Mouse (Mus musculus): ENCODE results near the gene Ghr. TPM values are rescaled to one million over a fixed set of nuclear protein-coding genes. Genes with fewer than 3 reads are reported as not detected.

Gene Ghr
- polyA plus RNA-seq, 1 experiment = 21.3 TPM

DNA sequence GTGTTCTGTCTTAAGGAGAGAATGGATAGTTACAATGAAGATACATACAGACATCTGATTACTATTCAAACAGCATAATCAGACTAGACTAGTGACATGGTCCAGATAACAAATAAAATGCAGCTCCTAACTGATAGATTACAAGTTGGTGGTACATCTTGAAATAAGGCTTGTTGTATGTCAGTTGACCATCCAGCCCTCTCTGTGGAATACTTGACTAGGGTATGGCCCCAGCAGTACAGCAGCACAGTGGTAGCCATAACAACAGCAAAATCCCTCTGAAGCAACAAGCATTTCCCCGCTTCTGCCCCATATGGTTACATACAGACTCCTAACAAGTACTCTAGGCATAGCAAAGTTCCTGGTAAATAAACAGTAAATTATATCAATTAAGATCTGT lies 301.6 kb downstream of the Ghr start:
- Histone ChIP-seq H3K27me3 (ENCODE audit: control insufficient read depth, insufficient read depth, insufficient read length) (no peaks in the 10 kb centered on the region), H3ac (ENCODE audit: control insufficient read depth, insufficient read length) (no peak overlapping the region), H3K36me3 (ENCODE audit: control insufficient read depth, insufficient read depth) (no peaks in the 10 kb centered on the region), H3K4me2 (ENCODE audit: low read depth) (no peak overlapping the region), H3K4me3 (no peak overlapping the region), H3K79me2 (ENCODE audit: control insufficient read depth, insufficient read depth) (no peaks in the 10 kb centered on the region)
- no peak for TF ChIP-seq POLR2AphosphoS2 (IDR thresholded peaks at IDR 0.05; ENCODE audit: insufficient read length, low read depth)
- TF ChIP-seq TCF3 (IDR thresholded peaks at IDR 0.05; ENCODE audit: insufficient read length, low read depth) = no peak
- no peak for TF ChIP-seq USF1 (IDR thresholded peaks at IDR 0.05; ENCODE audit: low read depth)
- TF ChIP-seq MAX (IDR thresholded peaks at IDR 0.05; ENCODE audit: low read depth) = no peak
- TF ChIP-seq TCF12 (IDR thresholded peaks at IDR 0.05; ENCODE audit: insufficient read depth, poor library complexity, severe bottlenecking) = no peak

DNA sequence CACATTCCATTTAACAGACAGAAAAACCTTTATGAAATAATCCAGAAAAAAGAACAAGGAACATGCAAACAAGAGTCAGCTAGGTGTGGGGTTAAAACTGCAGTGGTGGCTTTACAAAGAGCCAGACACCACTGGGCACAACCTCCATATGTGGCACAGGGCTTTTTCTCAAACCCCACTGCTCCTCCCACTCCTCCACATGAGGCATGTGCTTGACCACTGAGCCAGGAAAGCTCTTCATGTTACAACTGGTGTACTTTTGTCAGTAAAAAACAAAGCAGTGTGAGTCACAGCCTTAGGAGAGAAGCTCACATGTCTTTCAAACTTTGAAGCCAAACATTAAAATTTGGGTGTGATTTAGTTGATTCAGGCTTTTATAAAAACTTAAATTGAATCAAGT lies 302.1 kb downstream of the Ghr start:
- H3K4me2 ChIP-seq (ENCODE audit: low read depth) = no peak overlapping the region
- H3K4me3 ChIP-seq = no peak overlapping the region
- TF ChIP-seq POLR2A (IDR thresholded peaks at IDR 0.05; ENCODE audit: insufficient read length, low read depth) (no peak), MYOD1 (IDR thresholded peaks at IDR 0.05; ENCODE audit: control insufficient read depth in 1 of 3, insufficient read length in 2 of 3, low read depth in 2 of 3) (no peak), CEBPB (IDR thresholded peaks at IDR 0.05; ENCODE audit: insufficient read depth, poor library complexity, severe bottlenecking) (no peak), SRF (IDR thresholded peaks at IDR 0.05; ENCODE audit: control insufficient read depth, insufficient read length, low read depth) (no peak), E2F4 (IDR thresholded peaks at IDR 0.05; ENCODE audit: insufficient read depth) (no peak), POLR2AphosphoS2 (IDR thresholded peaks at IDR 0.05; ENCODE audit: insufficient read length, low read depth) (no peak), MAX (IDR thresholded peaks at IDR 0.05; ENCODE audit: low read depth) (no peak), USF1 (IDR thresholded peaks at IDR 0.05; ENCODE audit: low read depth) (no peak), MYOG (IDR thresholded peaks at IDR 0.05; ENCODE audit: control insufficient read depth in 1 of 3, insufficient read depth in 1 of 3, insufficient read length in 2 of 3, low read depth in 2 of 3) (no peak), TCF12 (IDR thresholded peaks at IDR 0.05; ENCODE audit: insufficient read depth, poor library complexity, severe bottlenecking) (no peak), TCF3 (IDR thresholded peaks at IDR 0.05; ENCODE audit: insufficient read length, low read depth) (no peak), REST (IDR thresholded peaks at IDR 0.05; ENCODE audit: insufficient read depth, insufficient read length) (no peak)
- no peaks in the 10 kb centered on the region for H3K79me2 ChIP-seq (ENCODE audit: control insufficient read depth, insufficient read depth)
- H3K27me3 ChIP-seq (ENCODE audit: control insufficient read depth, insufficient read depth, insufficient read length) = no peaks in the 10 kb centered on the region
- no peak overlapping the region for H3ac ChIP-seq (ENCODE audit: control insufficient read depth, insufficient read length)
- H3K36me3 ChIP-seq (ENCODE audit: control insufficient read depth, insufficient read depth) = no peaks in the 10 kb centered on the region

DNA sequence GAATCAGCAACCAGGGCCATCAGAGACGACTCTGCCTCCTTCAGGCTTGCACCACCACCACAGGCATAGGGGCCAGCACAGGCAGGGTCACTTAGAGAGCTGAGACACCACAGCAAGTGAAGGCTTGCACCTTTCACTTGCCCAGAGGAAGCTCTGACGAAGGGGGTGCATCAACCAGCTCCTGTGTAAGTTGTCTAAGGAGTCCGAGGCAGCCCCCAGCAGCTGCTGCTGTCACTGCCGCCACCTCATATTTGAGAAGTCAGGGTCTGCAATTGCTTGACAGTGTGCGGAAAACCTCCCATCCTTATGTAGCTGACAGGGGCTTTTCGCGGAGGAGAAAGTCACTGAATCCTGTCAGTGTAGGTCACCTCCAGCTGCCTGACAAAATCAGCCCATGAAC lies 304.1 kb downstream of the Ghr start:
- TF ChIP-seq MAX (IDR thresholded peaks at IDR 0.05; ENCODE audit: low read depth) = no peak
- no peak for TF ChIP-seq MYOD1 (IDR thresholded peaks at IDR 0.05; ENCODE audit: control insufficient read depth in 1 of 3, insufficient read length in 2 of 3, low read depth in 2 of 3)
- no peak for TF ChIP-seq MYOG (IDR thresholded peaks at IDR 0.05; ENCODE audit: control insufficient read depth in 1 of 3, insufficient read depth in 1 of 3, insufficient read length in 2 of 3, low read depth in 2 of 3)
- Histone ChIP-seq H3K4me2 (ENCODE audit: low read depth) (no peak overlapping the region), H3ac (ENCODE audit: control insufficient read depth, insufficient read length) (no peak overlapping the region), H3K4me3 (no peak overlapping the region), H3K27me3 (ENCODE audit: control insufficient read depth, insufficient read depth, insufficient read length) (no peaks in the 10 kb centered on the region), H3K79me2 (ENCODE audit: control insufficient read depth, insufficient read depth) (no peaks in the 10 kb centered on the region), H3K36me3 (ENCODE audit: control insufficient read depth, insufficient read depth) (no peaks in the 10 kb centered on the region)

DNA sequence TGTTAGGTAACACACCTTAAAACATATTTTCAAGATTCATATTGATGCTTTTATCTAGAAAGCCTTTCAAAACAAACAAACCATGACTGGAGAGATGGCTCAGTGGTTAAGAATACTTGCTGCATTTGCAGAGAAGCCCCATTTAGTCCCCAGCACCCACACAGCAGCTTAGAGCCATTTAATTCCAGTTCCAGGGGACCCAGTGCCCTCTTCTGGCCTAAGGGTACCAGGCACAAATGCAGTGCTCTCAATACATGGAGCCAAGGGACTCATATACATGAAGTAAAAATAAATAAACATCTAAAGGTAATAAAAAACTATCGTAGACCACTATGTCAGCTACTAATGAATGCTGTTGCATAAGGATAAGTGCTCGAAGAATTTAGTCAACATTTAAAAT lies 305.9 kb downstream of the Ghr start:
- no peaks in the 10 kb centered on the region for H3K36me3 ChIP-seq (ENCODE audit: control insufficient read depth, insufficient read depth)
- H3ac ChIP-seq (ENCODE audit: control insufficient read depth, insufficient read length) = no peak overlapping the region
- no peak overlapping the region for H3K4me3 ChIP-seq
- no peak overlapping the region for H3K4me2 ChIP-seq (ENCODE audit: low read depth)
- no peak for TF ChIP-seq CEBPB (IDR thresholded peaks at IDR 0.05; ENCODE audit: insufficient read depth, poor library complexity, severe bottlenecking)
- TF ChIP-seq TCF12 (IDR thresholded peaks at IDR 0.05; ENCODE audit: insufficient read depth, poor library complexity, severe bottlenecking) = no peak
- no peak for TF ChIP-seq MYOG (IDR thresholded peaks at IDR 0.05; ENCODE audit: control insufficient read depth in 1 of 3, insufficient read depth in 1 of 3, insufficient read length in 2 of 3, low read depth in 2 of 3)
- no peak for TF ChIP-seq USF1 (IDR thresholded peaks at IDR 0.05; ENCODE audit: low read depth)
- TF ChIP-seq TCF3 (IDR thresholded peaks at IDR 0.05; ENCODE audit: insufficient read length, low read depth) = no peak
- no peak for TF ChIP-seq POLR2A (IDR thresholded peaks at IDR 0.05; ENCODE audit: insufficient read length, low read depth)
- TF ChIP-seq MAX (IDR thresholded peaks at IDR 0.05; ENCODE audit: low read depth) = no peak
- TF ChIP-seq E2F4 (IDR thresholded peaks at IDR 0.05; ENCODE audit: insufficient read depth) = no peak
- TF ChIP-seq REST (IDR thresholded peaks at IDR 0.05; ENCODE audit: insufficient read depth, insufficient read length) = no peak
- TF ChIP-seq MYOD1 (IDR thresholded peaks at IDR 0.05; ENCODE audit: control insufficient read depth in 1 of 3, insufficient read length in 2 of 3, low read depth in 2 of 3) = no peak
- no peak for TF ChIP-seq SRF (IDR thresholded peaks at IDR 0.05; ENCODE audit: control insufficient read depth, insufficient read length, low read depth)
- no peak for TF ChIP-seq POLR2AphosphoS2 (IDR thresholded peaks at IDR 0.05; ENCODE audit: insufficient read length, low read depth)
- no peaks in the 10 kb centered on the region for H3K27me3 ChIP-seq (ENCODE audit: control insufficient read depth, insufficient read depth, insufficient read length)
- H3K79me2 ChIP-seq (ENCODE audit: control insufficient read depth, insufficient read depth) = no peaks in the 10 kb centered on the region

DNA sequence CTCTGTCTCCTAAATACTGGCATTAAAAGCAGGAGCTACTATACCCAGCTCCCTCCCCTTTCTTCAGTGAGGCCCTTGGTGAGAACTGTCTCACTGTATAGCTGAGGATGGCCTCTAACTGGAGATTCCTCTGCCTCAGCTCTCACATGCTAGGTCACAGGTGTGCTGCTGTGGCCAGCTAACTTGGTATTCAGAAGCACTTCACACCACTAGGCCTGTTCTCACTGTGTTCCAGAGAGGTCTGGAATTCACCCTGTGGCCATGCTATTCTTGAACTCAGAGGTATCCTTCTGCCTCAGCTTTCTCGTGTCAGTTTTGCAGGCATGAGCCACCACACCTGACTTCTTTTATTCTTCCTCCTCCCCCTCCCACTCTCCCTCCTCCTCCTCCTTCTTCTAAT lies 310.1 kb downstream of the Ghr start:
- Histone ChIP-seq H3K79me2 (ENCODE audit: control insufficient read depth, insufficient read depth) (no peaks in the 10 kb centered on the region), H3K27me3 (ENCODE audit: control insufficient read depth, insufficient read depth, insufficient read length) (no peaks in the 10 kb centered on the region), H3K4me2 (ENCODE audit: low read depth) (no peak overlapping the region), H3K4me3 (no peak overlapping the region), H3ac (ENCODE audit: control insufficient read depth, insufficient read length) (no peak overlapping the region), H3K36me3 (ENCODE audit: control insufficient read depth, insufficient read depth) (no peaks in the 10 kb centered on the region)
- TF ChIP-seq POLR2AphosphoS2 (IDR thresholded peaks at IDR 0.05; ENCODE audit: insufficient read length, low read depth) = no peak
- TF ChIP-seq TCF12 (IDR thresholded peaks at IDR 0.05; ENCODE audit: insufficient read depth, poor library complexity, severe bottlenecking) = no peak
- no peak for TF ChIP-seq USF1 (IDR thresholded peaks at IDR 0.05; ENCODE audit: low read depth)
- TF ChIP-seq TCF3 (IDR thresholded peaks at IDR 0.05; ENCODE audit: insufficient read length, low read depth) = no peak
- no peak for TF ChIP-seq REST (IDR thresholded peaks at IDR 0.05; ENCODE audit: insufficient read depth, insufficient read length)
- TF ChIP-seq MAX (IDR thresholded peaks at IDR 0.05; ENCODE audit: low read depth) = no peak
- no peak for TF ChIP-seq MYOG (IDR thresholded peaks at IDR 0.05; ENCODE audit: control insufficient read depth in 1 of 3, insufficient read depth in 1 of 3, insufficient read length in 2 of 3, low read depth in 2 of 3)
- TF ChIP-seq SRF (IDR thresholded peaks at IDR 0.05; ENCODE audit: control insufficient read depth, insufficient read length, low read depth) = no peak
- TF ChIP-seq CEBPB (IDR thresholded peaks at IDR 0.05; ENCODE audit: insufficient read depth, poor library complexity, severe bottlenecking) = no peak
- TF ChIP-seq E2F4 (IDR thresholded peaks at IDR 0.05; ENCODE audit: insufficient read depth) = no peak
- no peak for TF ChIP-seq MYOD1 (IDR thresholded peaks at IDR 0.05; ENCODE audit: control insufficient read depth in 1 of 3, insufficient read length in 2 of 3, low read depth in 2 of 3)

Measured in myocyte (in vitro differentiated cells).